Mouse (Mus musculus) liver, adult 2 months (tissue): ENCODE measurements around the gene Olfr902. TPM values are rescaled to one million over a fixed set of nuclear protein-coding genes. Genes with fewer than 3 reads are reported as not detected.

ENCODE experiments used
- DNase-seq: peaks from one replicate; pipeline ENCODE4 v3.0.0-alpha.2; 2011; ENCODE audit warnings: low read depth, low spot score; ENCODE audit errors: extremely low read depth
- H3K27ac ChIP-seq: fragments of 200-500 bp; replicated peaks from 2 replicates; pipeline ENCODE4 v1.5.1; 2012; ENCODE audit warnings: low read depth, mild to moderate bottlenecking, control low read depth, inconsistent platforms, low read length; ENCODE audit not compliant: insufficient read depth
- H3K27me3 ChIP-seq: fragments of 200-500 bp; 2 replicates; pipeline ENCODE4 v1.6.1; 2012; ENCODE audit warnings: mild to moderate bottlenecking, moderate library complexity, low read length, inconsistent platforms; ENCODE audit not compliant: control insufficient read depth, insufficient read depth
- H3K36me3 ChIP-seq: fragments of 200-500 bp; 2 replicates; pipeline ENCODE4 v1.6.1; 2012; ENCODE audit warnings: low read length, inconsistent platforms; ENCODE audit not compliant: control insufficient read depth, insufficient read depth
- H3K4me1 ChIP-seq: fragments of 200-500 bp; 2 replicates; pipeline ENCODE4 v1.6.1; 2011; ENCODE audit warnings: low read length; ENCODE audit not compliant: control insufficient read depth, insufficient read depth
- H3K4me3 ChIP-seq: fragments of 200-500 bp; 2 replicates; pipeline ENCODE4 v1.5.1; 2011; ENCODE audit warnings: low read depth, mild to moderate bottlenecking, control low read depth, low read length, moderate library complexity; ENCODE audit not compliant: insufficient read depth
- H3K79me2 ChIP-seq: fragments of 200-500 bp; 2 replicates; pipeline ENCODE4 v1.6.1; 2012; ENCODE audit warnings: inconsistent platforms, mild to moderate bottlenecking, low read length, moderate library complexity; ENCODE audit not compliant: control insufficient read depth, insufficient read depth
- H3K9ac ChIP-seq: fragments of 200-500 bp; 2 replicates; pipeline ENCODE4 v1.6.1; 2012; ENCODE audit warnings: low read depth, mild to moderate bottlenecking, control low read depth, inconsistent platforms, low read length
- CTCF ChIP-seq: fragments of 200-500 bp; IDR thresholded peaks from 2 replicates; pipeline ENCODE4 v1.5.1; 2011; ENCODE audit warnings: low read depth, low read length, control low read depth
- POLR2A ChIP-seq: fragments of 200-500 bp; IDR thresholded peaks from 2 replicates; pipeline ENCODE4 v1.6.1; 2011; ENCODE audit warnings: low read length, control low read depth; ENCODE audit not compliant: insufficient read depth; ENCODE audit errors: extremely low read depth
- WGBS: fragments of 180-500 bp; shearing (Covaris S2); methylation state at CpG from one replicate; pipeline ENCODE4 v1.1.7; 2018; 5-methylcytosine and 5-hydroxymethylcytosine counted together
- polyA plus RNA-seq: library from polyadenylated mRNA; depleted of rRNA; stranded (reverse); fragments of >200 nt; gene quantifications from 2 replicates; pipeline ENCODE4 v1.2.3, GENCODE M21; 2012; rRNA removed
- total RNA-seq: library from RNA; depleted of rRNA; stranded (reverse); fragments of >200 nt; gene quantifications from 2 replicates; pipeline ENCODE4 v1.2.3, GENCODE M21; 2014; rRNA removed

Olfr902 gene
- total and polyA plus RNA-seq, 2 experiments, result not detected

GRCm38 (mm10) chr9:38429155-38429554 lies 18.3 kb upstream of the Olfr902 start, which contains the start of gene Olfr901:
Gene Olfr901 (plus strand): TSS chr9:38429455.
- no peaks in the 10 kb centered on the region for H3K36me3 ChIP-seq
- H3K4me1 ChIP-seq, result no peaks in the 10 kb centered on the region
- no peak for DNase-seq
- no peaks in the 10 kb centered on the region for H3K27me3 ChIP-seq
- TF ChIP-seq CTCF, result no peak
- TF ChIP-seq POLR2A, result no peak
- no peak within 1 kb of the TSS for H3K9ac ChIP-seq
- no peak within 1 kb of the TSS for H3K4me3 ChIP-seq
- WGBS, result 74% methylated on average over 1 of the region's 1 CpGs
- no peak within 1 kb of the TSS for H3K27ac ChIP-seq
- no peaks in the 10 kb centered on the region for H3K79me2 ChIP-seq

- H3K27ac ChIP-seq, result no peak within 1 kb of the TSS
- TF ChIP-seq POLR2A, result no peak
- TF ChIP-seq CTCF, result no peak
- H3K79me2 ChIP-seq, result no peaks in the 10 kb centered on the region
- H3K27me3 ChIP-seq, result no peaks in the 10 kb centered on the region
- H3K4me3 ChIP-seq, result no peak within 1 kb of the TSS
- H3K4me1 ChIP-seq, result no peaks in the 10 kb centered on the region
- DNase-seq, result no peak
- no peaks in the 10 kb centered on the region for H3K36me3 ChIP-seq
- no peak within 1 kb of the TSS for H3K9ac ChIP-seq
Measured at GRCm38 (mm10) chr9:38462844-38463243, 15.4 kb downstream of the Olfr902 start, which contains the start of gene Olfr904. Gene Olfr904 (plus strand): TSS chr9:38463144.

GRCm38 (mm10) chr9:38470807-38471206 lies 23.4 kb downstream of the Olfr902 start, which contains the start of gene Olfr905:
Gene Olfr905 (plus strand): TSS chr9:38471107.
- Histone ChIP-seq H3K4me1 (no peaks in the 10 kb centered on the region), H3K27ac (no peak within 1 kb of the TSS), H3K4me3 (no peak within 1 kb of the TSS), H3K9ac (no peak within 1 kb of the TSS), H3K79me2 (no peaks in the 10 kb centered on the region), H3K27me3 (no peaks in the 10 kb centered on the region), H3K36me3 (no peaks in the 10 kb centered on the region)
- TF ChIP-seq POLR2A (no peak), CTCF (no peak)
- no peak for DNase-seq

- no peak for TF ChIP-seq POLR2A
- no peak for TF ChIP-seq CTCF
- Histone ChIP-seq H3K9ac (no peak within 1 kb of the TSS), H3K36me3 (no peaks in the 10 kb centered on the region), H3K27ac (no peak within 1 kb of the TSS), H3K79me2 (no peaks in the 10 kb centered on the region), H3K4me1 (no peaks in the 10 kb centered on the region), H3K27me3 (no peaks in the 10 kb centered on the region), H3K4me3 (no peak within 1 kb of the TSS)
- 69% methylated on average over 3 of the region's 3 CpGs for WGBS
- no peak for DNase-seq
Measured at GRCm38 (mm10) chr9:38486785-38487184, 39.3 kb downstream of the Olfr902 start, which contains the start of gene Olfr906. Gene Olfr906 (plus strand): TSS chr9:38487085.

- H3K27ac ChIP-seq, result no peak within 1 kb of the TSS
- WGBS, result 75% methylated on average over 2 of the region's 2 CpGs
- no peaks in the 10 kb centered on the region for H3K4me1 ChIP-seq
- no peak within 1 kb of the TSS for H3K9ac ChIP-seq
- DNase-seq, result no peak
- no peaks in the 10 kb centered on the region for H3K36me3 ChIP-seq
- H3K27me3 ChIP-seq, result no peaks in the 10 kb centered on the region
- H3K4me3 ChIP-seq, result no peak within 1 kb of the TSS
- TF ChIP-seq CTCF (no peak), POLR2A (no peak)
- no peaks in the 10 kb centered on the region for H3K79me2 ChIP-seq
Measured at GRCm38 (mm10) chr9:38495501-38495900, 48.0 kb downstream of the Olfr902 start, which contains the start of gene Olfr907. Gene Olfr907 (plus strand): TSS chr9:38495801.

Other genes starting within 250 kb of the Olfr902 start
- gene Olfr893, start 239.3 kb upstream of the Olfr902 start, total RNA-seq, result not detected in 2 replicates
- gene Olfr893, start 239.3 kb upstream of the Olfr902 start, polyA plus RNA-seq, result not detected in 2 replicates
- not detected in 2 replicates for gene Olfr894, start 229.6 kb upstream of the Olfr902 start, total RNA-seq
- not detected in 2 replicates for gene Olfr894, start 229.6 kb upstream of the Olfr902 start, polyA plus RNA-seq
- not detected in 2 replicates for gene Olfr143, start 194.9 kb upstream of the Olfr902 start, total RNA-seq
- gene Olfr143, start 194.9 kb upstream of the Olfr902 start, polyA plus RNA-seq, result not detected in 2 replicates
- not detected in 2 replicates for gene Olfr895, start 179.8 kb upstream of the Olfr902 start, total RNA-seq
- gene Olfr895, start 179.8 kb upstream of the Olfr902 start, polyA plus RNA-seq, result not detected in 2 replicates
- gene Olfr896-ps1, start 156.5 kb upstream of the Olfr902 start, total RNA-seq, result not detected in 2 replicates
- not detected in 2 replicates for gene Olfr896-ps1, start 156.5 kb upstream of the Olfr902 start, polyA plus RNA-seq
- not detected in 2 replicates for gene Olfr25, start 118.6 kb upstream of the Olfr902 start, total RNA-seq
- gene Olfr25, start 118.6 kb upstream of the Olfr902 start, polyA plus RNA-seq, result not detected in 2 replicates
- gene Olfr898, start 99.2 kb upstream of the Olfr902 start, total RNA-seq, result not detected in 2 replicates
- not detected in 2 replicates for gene Olfr898, start 99.2 kb upstream of the Olfr902 start, polyA plus RNA-seq
- gene Olfr250, start 80.8 kb upstream of the Olfr902 start, total RNA-seq, result not detected in 2 replicates
- gene Olfr250, start 80.8 kb upstream of the Olfr902 start, polyA plus RNA-seq, result not detected in 2 replicates
- not detected in 2 replicates for gene Olfr251, start 70.6 kb upstream of the Olfr902 start, total RNA-seq
- gene Olfr251, start 70.6 kb upstream of the Olfr902 start, polyA plus RNA-seq, result not detected in 2 replicates
- not detected in 2 replicates for gene Olfr147, start 46.0 kb upstream of the Olfr902 start, total RNA-seq
- not detected in 2 replicates for gene Olfr147, start 46.0 kb upstream of the Olfr902 start, polyA plus RNA-seq
- gene Olfr901, start 18.2 kb upstream of the Olfr902 start, total RNA-seq, result not detected in 2 replicates
- gene Olfr901, start 18.2 kb upstream of the Olfr902 start, polyA plus RNA-seq, result not detected in 2 replicates
- not detected in 2 replicates for gene Olfr904, start 15.5 kb downstream of the Olfr902 start, total RNA-seq
- not detected in 2 replicates for gene Olfr904, start 15.5 kb downstream of the Olfr902 start, polyA plus RNA-seq
- gene Olfr905, start 23.5 kb downstream of the Olfr902 start, total RNA-seq, result not detected in 2 replicates
- gene Olfr905, start 23.5 kb downstream of the Olfr902 start, polyA plus RNA-seq, result not detected in 2 replicates
- gene Olfr906, start 39.4 kb downstream of the Olfr902 start, total RNA-seq, result not detected in 2 replicates
- not detected in 2 replicates for gene Olfr906, start 39.4 kb downstream of the Olfr902 start, polyA plus RNA-seq
- gene Olfr907, start 48.1 kb downstream of the Olfr902 start, total RNA-seq, result not detected in 2 replicates
- not detected in 2 replicates for gene Olfr907, start 48.1 kb downstream of the Olfr902 start, polyA plus RNA-seq
- not detected in 2 replicates for gene Olfr911-ps1, start 73.9 kb downstream of the Olfr902 start, total RNA-seq
- not detected in 2 replicates for gene Olfr911-ps1, start 73.9 kb downstream of the Olfr902 start, polyA plus RNA-seq
- not detected in 2 replicates for gene Olfr910, start 90.2 kb downstream of the Olfr902 start, total RNA-seq
- not detected in 2 replicates for gene Olfr910, start 90.2 kb downstream of the Olfr902 start, polyA plus RNA-seq
- not detected in 2 replicates for gene Olfr912, start 132.5 kb downstream of the Olfr902 start, total RNA-seq
- gene Olfr912, start 132.5 kb downstream of the Olfr902 start, polyA plus RNA-seq, result not detected in 2 replicates
- not detected in 2 replicates for gene Olfr913, start 145.1 kb downstream of the Olfr902 start, total RNA-seq
- not detected in 2 replicates for gene Olfr913, start 145.1 kb downstream of the Olfr902 start, polyA plus RNA-seq
- not detected in 2 replicates for gene Olfr914, start 157.4 kb downstream of the Olfr902 start, total RNA-seq
- gene Olfr914, start 157.4 kb downstream of the Olfr902 start, polyA plus RNA-seq, result not detected in 2 replicates
- gene Olfr916, start 212.2 kb downstream of the Olfr902 start, total RNA-seq, result not detected in 2 replicates
- not detected in 2 replicates for gene Olfr916, start 212.2 kb downstream of the Olfr902 start, polyA plus RNA-seq
- not detected in 2 replicates for gene Olfr917, start 218.2 kb downstream of the Olfr902 start, total RNA-seq
- not detected in 2 replicates for gene Olfr917, start 218.2 kb downstream of the Olfr902 start, polyA plus RNA-seq
- not detected in 2 replicates for gene Olfr918, start 226.9 kb downstream of the Olfr902 start, total RNA-seq
- not detected in 2 replicates for gene Olfr918, start 226.9 kb downstream of the Olfr902 start, polyA plus RNA-seq